Mouse (Mus musculus) lung, postnatal 0 days (tissue): Measurements from ENCODE around the gene Tpo.

Experiments
- CTCF ChIP-seq: IDR thresholded peaks from 2 replicates; pipeline ENCODE4 v1.5.1; 2016; ENCODE audit warnings: antibody characterized with exemption, mild to moderate bottlenecking
- EP300 ChIP-seq: IDR thresholded peaks from 2 replicates; pipeline ENCODE4 v1.6.1; 2016; ENCODE audit warnings: antibody characterized with exemption, mild to moderate bottlenecking, control low read depth

DNA sequence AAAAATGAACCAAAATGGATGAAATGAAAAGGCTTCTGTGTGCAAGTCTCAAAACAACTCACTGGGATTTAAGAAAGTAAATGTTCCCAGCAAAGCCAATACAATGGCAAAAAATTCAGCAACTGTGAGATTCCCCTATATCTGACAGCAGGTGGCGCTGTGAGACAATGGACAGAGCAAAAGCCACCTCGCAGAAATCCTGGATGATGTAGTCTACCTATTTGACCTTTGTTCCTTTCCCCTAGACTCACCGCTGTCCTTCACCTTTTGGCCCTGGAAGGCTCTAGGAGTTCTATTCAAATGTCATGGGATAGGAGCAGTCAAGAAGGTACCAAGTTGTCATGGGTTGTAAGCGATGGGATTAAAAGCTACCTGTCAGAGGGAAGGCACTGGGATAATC lies 82.2 kb downstream of the Tpo start:
- TF ChIP-seq CTCF (peak; percentile 82), EP300 (no peak)
